Mouse (Mus musculus) kidney, postnatal 4 days (tissue): Measurements from ENCODE around the gene Plekha4.

Experiments
- DNase-seq, 2 experiments: peaks; one replicate each; pipeline ENCODE4 v3.0.0; 2021; ENCODE audit warnings: mixed read lengths in 2 of 2

Gene Plekha4

DNA sequence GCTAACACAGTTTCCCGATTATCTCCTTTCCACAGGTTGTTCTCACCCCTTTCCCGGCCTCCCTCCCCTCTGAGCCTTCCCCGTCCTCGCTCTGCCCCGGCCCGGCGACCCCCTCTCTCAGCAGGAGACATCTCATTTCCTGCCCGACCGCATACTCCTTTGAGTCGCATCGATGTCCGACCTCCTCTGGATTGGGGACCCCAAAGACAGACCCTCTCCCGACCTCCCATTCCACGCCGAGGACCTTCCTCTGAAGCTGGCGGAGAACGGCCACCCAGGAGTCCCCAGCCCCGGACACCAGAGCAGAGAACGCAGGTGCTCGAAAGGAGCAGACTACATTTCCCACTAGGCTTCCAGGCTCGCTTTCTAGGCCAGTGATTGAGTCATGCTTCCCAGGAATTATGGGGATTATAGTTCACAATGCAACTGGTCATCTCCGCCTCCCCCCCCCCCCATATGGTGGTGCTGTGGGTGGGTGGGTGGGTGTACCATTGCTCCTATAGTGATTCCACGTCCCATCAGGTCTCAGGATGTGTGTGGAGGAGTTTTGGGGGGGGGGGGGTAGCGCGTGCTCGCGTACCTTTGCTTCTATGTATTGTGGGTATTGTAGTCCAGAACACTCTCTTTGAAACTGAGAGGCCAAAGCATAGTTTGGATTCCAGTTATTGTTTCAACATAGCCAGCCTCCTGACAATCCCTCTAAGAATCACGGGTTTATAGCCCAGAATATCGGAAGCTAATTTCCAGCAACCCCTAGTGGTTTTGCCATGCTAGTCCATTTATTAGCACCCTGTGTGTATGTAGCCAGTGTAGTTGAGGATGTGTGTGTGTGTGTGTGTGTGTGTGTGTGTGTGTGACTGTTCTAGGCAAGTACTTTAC, 12.3 kb downstream of the Plekha4 start:
- DNase-seq, result peak; percentile 59 to 75

DNA sequence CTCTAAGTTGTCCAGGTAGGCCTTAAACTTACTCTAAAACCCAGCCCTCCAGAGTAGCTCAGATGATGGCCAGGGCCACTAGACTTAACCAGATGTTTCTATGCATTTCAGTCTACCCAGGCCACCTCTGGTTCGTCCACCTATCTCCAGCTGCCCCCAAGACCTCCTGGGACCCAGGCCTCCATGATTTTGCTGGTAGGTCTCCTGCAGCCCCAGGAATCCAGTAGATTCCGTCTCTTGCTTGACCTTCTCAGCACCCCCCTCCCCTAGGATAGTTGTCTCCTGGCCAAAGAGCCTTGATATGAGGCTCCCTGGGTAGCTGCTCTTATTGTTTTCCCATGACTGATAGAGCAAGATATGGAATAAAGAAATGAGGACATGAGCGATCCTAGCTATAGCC, 13.0 kb downstream of the Plekha4 start:
- DNase-seq, result no peak

DNA sequence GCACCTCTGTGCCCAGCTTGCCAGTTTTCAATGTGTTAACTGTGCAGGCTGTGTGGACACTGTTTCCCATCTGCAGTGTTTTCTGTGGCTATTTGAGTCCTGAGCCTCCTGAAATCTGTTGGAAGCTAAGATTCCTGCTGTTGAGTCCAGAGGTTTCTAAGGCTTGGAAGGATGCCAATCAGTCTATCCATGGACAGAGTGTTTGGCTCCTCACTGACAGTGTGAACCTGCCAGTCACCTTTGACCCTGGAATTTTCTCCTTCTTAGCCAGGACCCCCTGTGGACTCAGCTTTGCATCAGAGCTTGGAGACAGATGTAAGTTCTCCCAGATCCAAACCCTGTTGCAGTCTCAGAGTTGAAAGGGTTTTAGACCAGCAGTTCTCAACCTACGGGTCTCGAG, 14.1 kb downstream of the Plekha4 start:
- DNase-seq, result no peak

DNA sequence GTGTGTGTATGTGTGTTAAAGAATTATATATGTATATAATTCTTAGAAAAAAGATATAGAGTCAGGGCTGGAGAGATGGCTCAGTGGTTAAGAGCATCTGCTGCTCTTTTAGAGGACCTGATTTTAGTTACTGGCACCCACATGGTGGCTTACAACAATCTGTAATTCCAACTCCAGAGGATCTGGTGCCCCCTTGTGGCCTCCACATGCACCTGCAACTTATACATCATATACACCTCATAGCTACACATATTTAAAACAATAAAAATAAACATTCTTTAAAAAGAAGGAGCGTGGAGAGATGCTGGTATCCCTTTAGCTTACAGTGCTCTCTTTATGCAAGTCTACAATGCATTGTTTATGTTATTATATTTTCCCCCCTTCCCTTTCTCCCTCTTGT, 18.4 kb downstream of the Plekha4 start:
- no peak for DNase-seq

DNA sequence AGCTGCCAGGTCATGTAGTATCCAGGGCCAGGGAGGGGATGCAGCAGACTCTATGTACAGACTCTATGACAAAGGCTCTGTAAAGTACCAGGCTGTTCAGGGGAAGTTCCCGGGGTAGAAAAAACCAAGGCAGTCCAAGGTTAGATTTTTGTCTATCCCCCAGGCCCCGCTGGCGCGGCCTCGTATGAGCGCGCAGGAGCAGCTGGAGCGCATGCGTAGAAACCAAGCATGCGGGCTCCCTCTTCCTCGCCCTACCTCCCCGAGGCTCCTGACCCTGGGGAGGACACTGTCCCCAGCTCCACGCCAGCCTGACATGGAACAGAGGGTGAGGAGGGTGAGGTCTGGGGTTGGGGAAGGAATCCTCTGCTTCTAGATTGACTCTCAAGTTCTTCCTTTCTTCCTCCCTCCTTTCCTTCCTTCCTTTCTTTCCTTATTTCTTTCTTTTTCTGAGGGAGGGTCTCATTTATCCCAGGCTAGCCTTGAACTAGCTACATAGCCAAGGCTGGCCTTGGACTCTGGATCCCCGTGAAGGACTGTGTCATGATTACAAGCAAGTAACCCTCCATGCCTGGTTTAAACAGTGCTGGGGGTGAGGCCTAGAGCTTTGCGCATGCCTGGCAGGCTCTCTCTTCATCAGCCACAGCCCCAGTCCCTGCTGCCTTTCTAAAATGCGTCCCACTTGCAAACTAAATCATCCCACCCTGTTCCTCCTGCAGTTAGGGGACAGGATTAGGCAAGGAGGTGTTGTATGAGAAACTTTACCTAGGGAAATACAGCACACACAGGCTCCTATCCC, 23.7 kb downstream of the Plekha4 start:
- no peak for DNase-seq

DNA sequence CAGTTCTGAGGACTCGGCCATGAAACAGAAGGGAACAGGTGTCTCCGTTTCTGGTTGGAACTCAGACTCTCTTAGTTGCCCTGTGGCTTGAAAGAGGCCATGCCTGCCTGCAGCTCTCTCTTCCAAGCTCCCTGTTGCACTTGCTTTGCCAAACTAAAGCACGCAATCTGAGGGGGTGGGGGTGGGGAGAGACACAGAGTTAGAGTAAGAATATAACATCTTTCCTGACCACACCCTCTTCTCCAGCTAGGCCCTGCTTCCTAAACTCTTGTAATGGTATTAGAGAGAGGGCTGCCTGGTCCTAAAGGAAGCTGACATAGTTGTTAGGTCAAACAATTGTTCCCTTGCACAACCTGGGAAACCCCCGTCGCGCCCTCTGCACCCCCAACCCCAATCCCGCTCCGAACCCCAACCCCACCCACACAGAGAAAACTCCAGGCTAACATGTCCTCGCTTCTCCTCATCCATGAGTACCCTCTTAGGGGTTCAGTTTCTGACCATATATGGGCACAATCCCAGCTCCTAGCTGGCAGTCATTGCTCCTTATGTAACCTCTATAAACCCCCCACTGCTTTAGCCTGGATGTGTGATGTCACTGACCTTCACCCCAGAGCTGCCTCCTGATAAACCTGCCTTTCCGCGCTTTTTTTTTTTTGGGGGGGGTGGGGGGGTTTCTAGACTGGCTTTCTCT, 24.8 kb downstream of the Plekha4 start:
- DNase-seq, result no peak

DNA sequence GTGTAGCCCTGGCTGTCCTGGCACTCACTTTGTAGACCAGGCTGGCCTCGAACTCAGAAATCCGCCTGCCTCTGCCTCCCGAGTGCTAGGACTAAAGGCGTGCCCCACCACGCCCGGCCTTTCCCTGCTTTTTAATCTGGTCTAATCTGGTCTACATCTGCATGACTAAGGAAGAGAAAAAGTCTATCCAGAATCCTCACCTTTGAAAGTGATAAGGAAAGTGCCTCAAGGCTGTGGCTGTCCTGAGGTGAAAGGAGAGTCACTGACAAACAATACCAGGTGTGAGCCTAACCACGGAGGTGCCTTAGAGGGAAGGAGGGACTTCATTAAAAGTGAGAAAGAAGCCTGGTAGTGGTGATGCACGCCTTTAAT, 25.4 kb downstream of the Plekha4 start:
- no peak for DNase-seq

DNA sequence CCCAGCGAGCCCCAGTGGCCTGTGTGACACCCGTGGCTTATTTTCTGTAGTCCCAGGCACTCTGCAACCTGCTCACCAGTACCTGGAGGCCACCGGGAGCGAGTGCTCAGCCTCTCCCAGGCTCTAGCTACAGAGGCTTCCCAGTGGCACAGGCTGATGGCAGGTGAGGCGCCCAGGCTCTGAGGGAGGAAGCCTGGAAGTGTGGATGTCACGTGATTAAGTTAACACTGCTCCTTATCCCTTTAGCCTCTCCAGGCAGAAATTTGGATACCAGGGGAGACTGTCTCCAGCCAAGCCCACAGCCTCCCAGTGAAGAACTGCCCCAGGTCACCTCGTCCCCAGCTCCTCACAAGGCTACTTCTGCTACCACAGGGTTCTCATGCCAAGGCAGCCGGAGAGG, 27.4 kb downstream of the Plekha4 start:
- DNase-seq, result no peak

DNA sequence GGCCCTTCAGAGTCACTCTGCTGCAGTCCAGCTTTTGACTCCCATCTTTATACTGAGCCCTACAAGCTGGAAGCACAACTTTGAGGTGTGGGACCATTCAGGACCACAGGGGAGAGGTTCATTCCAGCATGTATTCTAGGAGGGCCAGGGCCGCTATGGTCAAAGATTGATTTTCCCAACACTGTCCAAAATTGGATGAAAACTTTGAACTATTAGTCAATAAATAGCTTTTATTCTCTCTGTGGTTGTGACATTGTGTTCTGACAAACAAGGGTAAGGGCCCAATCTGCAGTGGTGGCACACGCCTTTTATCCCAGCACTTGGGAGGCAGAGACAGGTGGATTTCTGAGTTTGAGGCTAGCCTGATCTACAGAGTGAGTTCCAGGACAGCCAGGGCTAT, 27.9 kb downstream of the Plekha4 start:
- no peak for DNase-seq

DNA sequence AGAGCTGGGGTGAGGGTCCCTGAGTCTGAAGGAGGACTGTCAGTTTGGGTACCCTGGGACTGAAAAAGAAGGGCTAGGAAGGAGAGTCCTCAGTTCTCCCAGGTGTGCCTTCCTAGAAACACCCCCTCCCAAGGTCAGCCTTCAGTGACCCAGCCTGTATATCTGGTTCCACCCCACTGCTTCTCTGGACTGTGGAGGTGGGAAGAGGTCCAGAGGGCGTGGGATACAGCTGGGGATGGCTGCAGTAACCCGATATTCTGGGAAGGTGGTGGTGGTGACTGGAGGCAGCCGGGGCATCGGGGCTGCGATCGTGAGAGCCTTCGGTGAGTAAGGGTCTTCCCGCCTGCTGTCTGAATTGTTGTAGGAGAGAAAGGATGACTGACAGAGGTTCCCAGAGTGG, 28.6 kb downstream of the Plekha4 start, which contains the start of gene Hsd17b14:
TSS of gene Hsd17b14 (plus strand) at position 150 of the 400 bp plus-strand sequence.
- peak; percentile 44 to 63 for DNase-seq

DNA sequence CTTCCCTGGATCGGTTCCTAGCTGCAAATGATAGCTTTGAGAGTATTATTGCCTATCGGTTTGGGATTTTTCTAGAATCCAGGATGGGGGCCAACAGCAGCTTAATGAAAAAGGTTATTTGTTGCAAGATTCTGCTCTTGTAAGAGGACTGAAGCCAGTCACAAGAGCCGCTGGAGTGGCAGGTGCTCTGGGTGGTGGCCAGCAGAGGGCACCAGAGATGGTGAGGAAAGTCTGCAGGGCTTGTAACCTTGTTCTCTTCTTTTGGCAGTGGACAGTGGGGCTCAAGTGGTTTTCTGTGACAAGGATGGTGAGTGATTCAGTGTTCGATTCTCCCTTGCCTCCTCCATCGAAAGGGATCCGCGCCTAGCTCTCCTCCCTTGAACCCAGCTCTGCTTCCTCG, 29.7 kb downstream of the Plekha4 start:
- DNase-seq, result peak; percentile 91 to 93

DNA sequence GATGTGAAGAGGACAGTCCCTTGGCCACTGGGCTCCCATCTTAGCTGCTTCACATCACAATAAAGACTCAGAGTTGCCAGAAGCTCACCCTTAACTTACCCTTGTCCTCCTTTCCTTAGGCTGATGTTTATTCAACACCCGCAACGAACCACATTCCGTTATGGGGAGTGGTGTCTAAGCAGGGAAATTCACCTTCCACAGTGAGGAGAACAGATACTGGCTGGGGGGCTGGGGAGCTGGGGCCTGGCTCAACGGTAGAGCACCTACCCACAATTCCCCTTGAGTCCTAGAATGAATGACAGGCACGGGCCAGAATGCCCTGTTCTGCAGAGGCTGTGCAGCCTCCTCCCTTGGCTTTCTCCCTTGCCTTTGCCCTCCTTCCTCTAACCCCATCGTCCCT, 32.8 kb downstream of the Plekha4 start:
- no peak for DNase-seq

DNA sequence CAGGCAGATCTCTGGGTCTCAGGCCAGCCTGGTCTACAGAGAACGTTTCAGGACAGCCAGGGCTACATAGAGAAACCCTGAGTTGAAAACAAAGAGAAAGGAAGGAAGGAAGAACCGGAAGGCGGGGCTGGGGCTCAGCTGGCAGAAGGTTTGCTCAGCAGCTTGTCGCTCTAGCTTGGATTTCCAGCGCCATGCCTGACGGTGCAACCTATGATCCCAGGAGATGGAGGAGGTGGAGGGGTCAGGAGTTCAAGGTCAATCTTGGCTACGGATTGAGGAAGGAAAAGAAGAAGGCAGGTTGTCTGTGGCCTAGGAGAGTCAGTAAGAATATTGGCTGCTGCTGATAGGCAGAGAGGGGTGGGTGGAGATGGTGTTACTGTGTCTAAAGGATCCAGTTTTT, 34.1 kb downstream of the Plekha4 start:
- no peak for DNase-seq

DNA sequence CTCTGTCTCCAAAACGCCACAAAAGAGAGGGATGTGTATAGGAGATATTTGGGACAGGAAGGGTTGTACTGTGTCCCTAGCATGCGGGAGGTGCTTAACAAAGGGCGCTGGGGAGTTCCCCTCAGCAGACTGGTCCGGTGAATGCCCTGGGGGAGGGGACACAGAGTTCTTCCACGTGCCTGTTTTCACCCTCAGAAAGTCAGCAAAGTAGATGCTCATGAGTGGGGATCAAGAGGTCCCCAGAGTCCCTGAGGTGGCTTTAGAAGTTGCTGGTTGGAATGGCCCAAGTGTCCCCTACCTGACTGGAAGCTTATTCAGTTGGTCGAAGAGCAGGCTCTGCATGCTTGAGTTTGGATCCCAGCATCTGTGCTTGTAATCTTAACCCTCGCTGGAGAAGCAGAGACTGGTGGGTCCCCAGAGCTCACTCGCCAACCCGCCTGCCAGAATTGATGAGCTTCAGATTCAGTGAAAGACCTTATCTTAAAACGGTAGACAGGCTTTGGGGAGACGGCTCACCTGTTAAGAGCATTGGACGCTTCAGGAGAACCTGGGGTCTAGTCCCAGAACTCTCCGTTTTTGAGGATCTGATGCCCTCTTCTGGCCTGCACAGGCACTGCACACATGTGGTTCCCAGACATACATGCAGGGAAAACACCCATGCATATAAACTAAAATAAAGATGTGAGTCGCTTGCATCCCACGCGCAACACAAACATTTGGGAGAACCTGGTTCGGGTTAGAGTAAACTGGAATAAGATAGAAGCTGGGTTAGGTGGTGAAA, 34.9 kb downstream of the Plekha4 start:
- peak; percentile 89 for DNase-seq

DNA sequence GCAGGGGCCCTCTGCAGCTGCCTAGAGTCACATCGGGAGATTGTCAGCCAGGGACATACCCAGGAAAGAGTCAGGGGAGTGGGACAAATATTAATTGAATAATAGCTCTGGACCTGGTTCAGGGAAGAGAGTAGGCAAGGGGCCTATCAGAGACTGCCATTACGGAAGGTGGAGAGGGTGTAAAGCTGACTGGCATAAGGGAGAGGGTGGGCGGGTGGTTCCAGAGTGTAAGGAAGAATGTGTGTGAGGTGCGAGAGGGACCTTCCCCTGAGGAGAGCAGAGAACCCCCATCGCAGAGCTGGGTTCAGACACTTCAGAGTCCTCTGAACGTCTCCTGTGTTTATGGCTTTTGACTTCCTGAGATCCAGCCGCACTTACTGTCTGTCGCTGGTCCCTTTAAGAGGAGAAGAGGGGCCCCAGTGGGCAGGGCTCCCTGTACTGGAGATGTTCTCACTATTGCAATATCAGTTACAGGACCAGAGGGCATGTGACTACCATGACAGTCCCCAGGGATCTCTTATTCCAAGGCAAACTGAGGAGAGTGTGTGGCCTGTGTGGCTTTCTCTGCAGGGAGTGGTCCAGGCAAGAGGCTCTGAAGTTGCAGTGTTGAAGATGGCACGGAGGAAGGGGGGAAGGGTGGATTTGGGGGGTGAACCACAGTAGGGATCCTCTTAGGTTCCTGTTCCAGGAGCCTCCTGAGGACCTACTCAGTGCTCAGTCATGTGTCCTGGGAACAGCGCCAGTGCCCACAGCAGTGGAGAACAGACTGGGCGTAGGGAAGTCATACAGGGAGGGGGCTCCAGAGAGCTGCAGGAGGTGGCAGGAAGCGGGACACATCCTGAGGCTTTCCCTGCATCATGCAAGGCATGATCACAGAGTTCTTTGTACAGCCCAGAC, 35.7 kb downstream of the Plekha4 start:
- no peak for DNase-seq

DNA sequence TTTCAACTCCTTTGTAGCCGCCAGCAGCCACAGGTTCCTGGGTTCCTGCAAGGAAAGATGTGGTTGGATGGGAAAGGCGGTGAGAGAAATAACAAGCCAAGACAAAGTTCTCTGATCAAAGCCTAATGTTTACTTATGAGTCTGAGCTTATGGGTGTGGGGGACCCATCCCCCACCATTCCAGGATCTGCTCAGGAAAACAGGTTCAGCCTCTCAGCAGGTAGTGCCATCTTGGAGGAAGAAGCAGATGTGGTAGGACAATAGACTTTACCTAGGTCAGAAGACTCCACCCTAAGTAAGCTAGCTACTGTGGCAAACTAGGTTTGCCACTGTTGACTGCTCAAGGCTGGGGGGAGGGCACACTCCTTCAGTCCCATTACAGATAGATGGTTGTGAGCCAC, 38.7 kb downstream of the Plekha4 start:
- no peak for DNase-seq

DNA sequence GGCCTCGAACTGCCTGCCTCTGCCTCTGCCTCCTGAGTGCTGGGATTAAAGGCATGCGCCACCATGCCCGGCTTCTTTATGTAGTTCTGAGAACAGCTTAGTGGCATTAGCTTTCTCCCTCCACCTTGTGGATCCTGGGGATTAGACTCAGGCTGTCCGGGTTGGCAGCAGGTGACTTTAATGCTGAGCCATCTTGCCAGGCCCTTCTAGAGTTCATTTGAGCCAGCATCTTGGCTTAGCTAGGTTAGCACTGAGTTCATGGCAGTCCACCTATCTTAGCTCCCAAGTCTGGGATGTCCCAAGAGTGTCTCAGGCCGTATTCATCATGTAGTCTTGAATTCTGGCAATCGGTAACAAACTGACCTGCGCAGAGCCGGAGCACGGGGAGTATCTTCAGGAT, 39.3 kb downstream of the Plekha4 start:
- DNase-seq, result no peak

DNA sequence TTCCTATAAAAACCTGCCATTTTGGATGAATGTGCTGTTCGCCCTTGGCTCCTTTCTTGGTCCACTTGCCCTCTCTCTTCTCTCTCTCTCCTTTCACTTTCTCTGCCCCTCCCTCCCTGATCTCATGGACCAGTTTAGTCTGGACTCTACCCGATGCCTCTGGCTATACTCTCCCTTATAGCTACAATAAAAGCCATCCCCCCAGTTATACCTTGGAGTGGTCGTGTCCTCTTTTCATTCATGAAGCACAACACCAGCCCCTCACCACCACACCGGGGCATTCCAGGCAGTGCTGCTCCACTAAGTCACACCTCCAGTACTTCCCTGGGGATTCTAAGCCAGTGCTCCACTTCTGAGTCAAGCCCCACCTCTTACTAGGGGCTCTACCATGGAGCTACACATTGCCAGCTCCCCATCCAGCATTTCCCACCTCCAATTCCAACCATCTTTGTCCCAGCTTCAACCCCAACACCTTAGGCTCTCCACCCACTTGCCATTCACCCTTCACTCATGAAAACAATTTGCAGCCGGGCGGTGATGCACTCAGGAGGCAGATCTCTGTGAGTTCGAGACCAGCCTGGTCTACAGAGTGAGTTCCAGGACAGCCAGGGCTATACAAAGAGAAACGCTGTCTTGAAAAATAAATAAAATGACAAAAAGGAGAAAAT, 41.1 kb downstream of the Plekha4 start:
- DNase-seq, result no peak

DNA sequence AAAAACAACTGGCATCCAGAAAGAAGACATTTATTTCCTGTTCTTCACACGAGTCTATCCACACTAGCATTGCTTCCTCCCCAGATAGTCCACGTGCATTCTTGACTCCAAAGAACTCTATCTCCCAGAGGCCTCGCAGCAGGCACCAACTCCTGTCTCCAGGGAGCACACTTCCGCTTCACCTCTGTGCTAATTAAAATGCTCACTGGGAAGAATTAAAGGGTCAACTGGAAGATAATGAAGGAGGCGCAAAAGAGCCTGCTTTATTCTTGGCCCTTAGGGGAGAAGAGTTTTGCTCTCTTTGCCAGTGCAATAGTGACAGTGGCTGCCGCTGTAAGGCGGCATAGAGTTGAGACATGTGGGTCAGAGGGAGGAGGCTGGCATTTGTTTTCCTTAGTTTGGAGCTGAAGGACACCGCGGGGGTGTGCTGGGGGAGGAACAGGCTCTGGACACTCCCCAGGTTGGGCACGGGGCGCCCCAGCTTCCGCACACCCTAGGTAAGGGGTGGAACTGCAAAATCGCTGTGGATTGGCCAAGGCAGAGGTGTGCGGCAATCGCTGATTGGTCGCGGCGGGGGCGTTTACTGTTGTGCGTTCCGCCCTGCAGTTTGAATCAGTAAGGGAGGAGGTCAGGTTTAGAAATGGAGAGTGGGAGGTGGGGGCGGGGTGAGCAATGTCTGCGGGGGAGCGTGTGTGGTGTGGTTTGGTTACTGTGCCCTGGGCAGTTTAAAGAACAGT, 41.8 kb downstream of the Plekha4 start:
- peak; percentile 94 to 96 for DNase-seq
